Mouse (Mus musculus) midbrain, embryonic 11.5 days (tissue): ENCODE data around the gene Rpl10-ps3. TPM values are rescaled to one million over a fixed set of nuclear protein-coding genes. Genes with fewer than 3 reads are reported as not detected.

Experiments
- ATAC-seq: fragments of 200-750 bp; cut with Nextera tagmentation; 2 replicates; pipeline ENCODE4 v1.8.0; 2017; ENCODE audit warnings: moderate TSS enrichment, moderate library complexity; ENCODE audit not compliant: low FRiP score
- DNase-seq: peaks from one replicate; pipeline ENCODE4 v3.0.0; 2015; ENCODE audit warnings: low spot score; ENCODE audit errors: missing footprints
- H3K27ac ChIP-seq: fragments of 300-500 bp; sonication (generic); 2 replicates; pipeline ENCODE4 v1.5.1; 2014; ENCODE audit warnings: low read depth, low read length
- H3K27me3 ChIP-seq: fragments of 300-500 bp; sonication (generic); 2 replicates; pipeline ENCODE4 v1.6.1; 2014; ENCODE audit warnings: mild to moderate bottlenecking, low read length, moderate library complexity, mixed read lengths; ENCODE audit not compliant: control insufficient read depth, insufficient read depth
- H3K36me3 ChIP-seq: fragments of 300-500 bp; sonication (generic); 2 replicates; pipeline ENCODE4 v1.6.1; 2014; ENCODE audit warnings: mild to moderate bottlenecking, low read length, moderate library complexity, mixed read lengths; ENCODE audit not compliant: control insufficient read depth, insufficient read depth
- H3K4me1 ChIP-seq: fragments of 300-500 bp; sonication (generic); 2 replicates; pipeline ENCODE4 v1.6.1; 2014; ENCODE audit warnings: low read length; ENCODE audit not compliant: control insufficient read depth, insufficient read depth
- H3K4me2 ChIP-seq: fragments of 300-500 bp; sonication (generic); 2 replicates; pipeline ENCODE4 v1.6.1; 2014; ENCODE audit warnings: mild to moderate bottlenecking, moderate library complexity
- H3K4me3 ChIP-seq: fragments of 300-500 bp; sonication (generic); 2 replicates; pipeline ENCODE4 v1.5.1; 2014; ENCODE audit warnings: low read depth, low read length
- H3K9ac ChIP-seq: fragments of 300-500 bp; sonication (generic); 2 replicates; pipeline ENCODE4 v1.6.1; 2014; ENCODE audit warnings: low read length
- H3K9me3 ChIP-seq: fragments of 300-500 bp; sonication (generic); 2 replicates; pipeline ENCODE4 v1.6.1; 2016; ENCODE audit warnings: low read length; ENCODE audit not compliant: control insufficient read depth
- WGBS: fragments of 180-500 bp; shearing (Covaris S2); extraction: QIAGEN DNeasy Blood & Tissue Kit; methylation state at CpG from one replicate; pipeline ENCODE4 v1.1.7; 2014; 5-methylcytosine and 5-hydroxymethylcytosine counted together
- polyA plus RNA-seq: library from polyadenylated mRNA; unstranded; fragments of >200 nt; fragmentation: Nextera tagmentation; extraction: Ambion mirVana; gene quantifications from 2 replicates; pipeline ENCODE4 v1.2.1, GENCODE M21; 2014

Gene Rpl10-ps3
- polyA plus RNA-seq, 1 experiment from 2014 or later = 172 TPM

- ATAC-seq = no peak
- H3K9ac ChIP-seq = no peak overlapping the region
These were observed 12.6 kb upstream of the Rpl10-ps3 start for GRCm38 (mm10) chr9:50357331-50357730.

GRCm38 (mm10) chr9:50351746-50352145 lies 7.0 kb upstream of the Rpl10-ps3 start:
- H3K9me3 ChIP-seq = no peaks in the 10 kb centered on the region
- H3K27ac ChIP-seq = no peak overlapping the region
- no peaks in the 10 kb centered on the region for H3K4me1 ChIP-seq
- H3K27me3 ChIP-seq = no peaks in the 10 kb centered on the region
- ATAC-seq (no peak), DNase-seq (no peak)
- H3K36me3 ChIP-seq = no peaks in the 10 kb centered on the region
- H3K9ac ChIP-seq = no peak overlapping the region
- H3K4me3 ChIP-seq = no peak overlapping the region
- 76% methylated on average over 4 of the region's 4 CpGs for WGBS
- no peak overlapping the region for H3K4me2 ChIP-seq

More at GRCm38 (mm10) chr9:50357331-50357730, 12.6 kb upstream of the Rpl10-ps3 start:
- Histone ChIP-seq H3K27me3 (no peaks in the 10 kb centered on the region), H3K4me2 (no peak overlapping the region), H3K27ac (no peak overlapping the region), H3K9me3 (no peaks in the 10 kb centered on the region), H3K4me3 (no peak overlapping the region), H3K4me1 (no peaks in the 10 kb centered on the region), H3K36me3 (no peaks in the 10 kb centered on the region)
- no peak for DNase-seq
- WGBS = 78% methylated on average over 3 of the region's 3 CpGs

GRCm38 (mm10) chr9:50350571-50350970 lies 5.8 kb upstream of the Rpl10-ps3 start:
- Histone ChIP-seq H3K4me3 (no peak overlapping the region), H3K27ac (no peak overlapping the region), H3K4me1 (no peaks in the 10 kb centered on the region), H3K9ac (no peak overlapping the region), H3K4me2 (no peak overlapping the region), H3K9me3 (no peaks in the 10 kb centered on the region), H3K27me3 (no peaks in the 10 kb centered on the region), H3K36me3 (no peaks in the 10 kb centered on the region)
- DNase-seq (no peak), ATAC-seq (no peak)
- WGBS = 78% methylated on average over 1 of the region's 1 CpGs

GRCm38 (mm10) chr9:50349156-50349555 lies 4.4 kb upstream of the Rpl10-ps3 start:
- no peaks in the 10 kb centered on the region for H3K27me3 ChIP-seq
- H3K4me3 ChIP-seq = no peak overlapping the region
- H3K36me3 ChIP-seq = no peaks in the 10 kb centered on the region
- WGBS = 87% methylated on average over 3 of the region's 3 CpGs
- no peaks in the 10 kb centered on the region for H3K9me3 ChIP-seq
- H3K9ac ChIP-seq = no peak overlapping the region
- no peak overlapping the region for H3K4me2 ChIP-seq
- H3K4me1 ChIP-seq = no peaks in the 10 kb centered on the region
- DNase-seq (no peak), ATAC-seq (no peak)
- no peak overlapping the region for H3K27ac ChIP-seq

- no peak for DNase-seq
- 88% methylated on average over 10 of the region's 10 CpGs for WGBS
- Histone ChIP-seq H3K27me3 (no peaks in the 10 kb centered on the region), H3K9me3 (no peaks in the 10 kb centered on the region), H3K36me3 (no peaks in the 10 kb centered on the region), H3K9ac (no peak overlapping the region), H3K4me3 (no peak overlapping the region), H3K27ac (no peak overlapping the region), H3K4me1 (no peaks in the 10 kb centered on the region), H3K4me2 (no peak overlapping the region)
- no peak for ATAC-seq
These were observed 3.5 kb upstream of the Rpl10-ps3 start for GRCm38 (mm10) chr9:50348256-50348655.

- no peaks in the 10 kb centered on the region for H3K9me3 ChIP-seq
- ATAC-seq (no peak), DNase-seq (no peak)
- H3K27ac ChIP-seq = no peak overlapping the region
- no peak overlapping the region for H3K4me3 ChIP-seq
- no peak overlapping the region for H3K4me2 ChIP-seq
- WGBS = 82% methylated on average over 7 of the region's 7 CpGs
- H3K36me3 ChIP-seq = no peaks in the 10 kb centered on the region
- no peaks in the 10 kb centered on the region for H3K27me3 ChIP-seq
- H3K9ac ChIP-seq = no peak overlapping the region
- no peaks in the 10 kb centered on the region for H3K4me1 ChIP-seq
These were observed 9.0 kb downstream of the Rpl10-ps3 start for GRCm38 (mm10) chr9:50335539-50336325.

- ATAC-seq = no peak
- DNase-seq = peak; percentile 95
- no peak overlapping the region for H3K4me3 ChIP-seq
- H3K9ac ChIP-seq = no peak overlapping the region
- H3K4me2 ChIP-seq = no peak overlapping the region
- no peaks in the 10 kb centered on the region for H3K4me1 ChIP-seq
- no peak overlapping the region for H3K27ac ChIP-seq
- no peaks in the 10 kb centered on the region for H3K36me3 ChIP-seq
- 38% methylated on average over 6 of the region's 6 CpGs for WGBS
- no peaks in the 10 kb centered on the region for H3K27me3 ChIP-seq
- H3K9me3 ChIP-seq = no peaks in the 10 kb centered on the region
These were observed 11.4 kb downstream of the Rpl10-ps3 start for GRCm38 (mm10) chr9:50333413-50333812.

- DNase-seq (no peak), ATAC-seq (no peak)
- WGBS = 89% methylated on average over 9 of the region's 9 CpGs
These were observed 20.2 kb downstream of the Rpl10-ps3 start for GRCm38 (mm10) chr9:50324355-50325225.

GRCm38 (mm10) chr9:50320729-50321128 lies 24.0 kb downstream of the Rpl10-ps3 start:
- Histone ChIP-seq H3K9ac (no peak overlapping the region), H3K36me3 (no peaks in the 10 kb centered on the region), H3K4me1 (no peaks in the 10 kb centered on the region), H3K27ac (no peak overlapping the region), H3K9me3 (no peaks in the 10 kb centered on the region), H3K4me2 (no peak overlapping the region), H3K4me3 (no peak overlapping the region), H3K27me3 (no peaks in the 10 kb centered on the region)
- ATAC-seq = no peak
- DNase-seq = no peak
- WGBS = 41% methylated on average over 1 of the region's 1 CpGs

More at GRCm38 (mm10) chr9:50324355-50325225, 20.2 kb downstream of the Rpl10-ps3 start:
- Histone ChIP-seq H3K27ac (no peak overlapping the region), H3K9ac (no peak overlapping the region), H3K4me2 (no peak overlapping the region), H3K4me3 (no peak overlapping the region), H3K9me3 (no peaks in the 10 kb centered on the region), H3K27me3 (no peaks in the 10 kb centered on the region), H3K4me1 (no peaks in the 10 kb centered on the region), H3K36me3 (no peaks in the 10 kb centered on the region)
